Mouse (Mus musculus): ENCODE measurements around the gene Sec22b. TPM values are rescaled to one million over a fixed set of nuclear protein-coding genes. Genes with fewer than 3 reads are reported as not detected.

Sec22b gene
- total and polyA plus RNA-seq, 2 experiments from 2014 or later: 62.8 to 89.1 TPM

GRCm38 (mm10) chr3:97940511-97941204 lies 39.7 kb downstream of the Sec22b start:
- no peak overlapping the region for H3K27ac ChIP-seq (ENCODE audit: low read depth, low read length)
- no peaks in the 10 kb centered on the region; the same call in 1 of the 2 replicates for H3K27me3 ChIP-seq (ENCODE audit: insufficient read depth, low read length)
- no peaks in the 10 kb centered on the region for H3K36me3 ChIP-seq (ENCODE audit: insufficient read depth, low read length)
- no peak overlapping the region for H3K9ac ChIP-seq (replicated peaks; ENCODE audit: low read length, poor library complexity, severe bottlenecking)
- no peak for TF ChIP-seq CTCF (IDR thresholded peaks at IDR 0.05)
- H3K4me1 ChIP-seq (ENCODE audit: insufficient read depth, low read length): peaks cover 5% of the 10 kb centered on the region; the same call in 1 of the 2 replicates
- ATAC-seq (ENCODE audit: low FRiP score): no peak
- DNase-seq (ENCODE audit: low spot score): no peak
- H3K4me2 ChIP-seq (ENCODE audit: low read depth, low read length, poor library complexity, severe bottlenecking): no peak overlapping the region
- 24% methylated on average over 9 of the region's 9 CpGs for WGBS
- H3K9me3 ChIP-seq (ENCODE audit: low read length): no peaks in the 10 kb centered on the region
- H3K4me3 ChIP-seq (ENCODE audit: low read depth, low read length): no peak overlapping the region

- Histone ChIP-seq H3K36me3 (ENCODE audit: insufficient read depth, low read length) (no peaks in the 10 kb centered on the region), H3K9me3 (ENCODE audit: low read length) (no peaks in the 10 kb centered on the region), H3K27me3 (ENCODE audit: insufficient read depth, low read length) (no peaks in the 10 kb centered on the region; the same call in 1 of the 2 replicates), H3K4me1 (ENCODE audit: insufficient read depth, low read length) (peaks cover 5% of the 10 kb centered on the region; the same call in 1 of the 2 replicates), H3K4me3 (ENCODE audit: low read depth, low read length) (no peak overlapping the region), H3K9ac (replicated peaks; ENCODE audit: low read length, poor library complexity, severe bottlenecking) (peak overlapping the region; percentile 24; the same call in 1 of the 2 replicates), H3K4me2 (ENCODE audit: low read depth, low read length, poor library complexity, severe bottlenecking) (peak overlapping the region; percentile 31; the same call in 1 of the 2 replicates), H3K27ac (ENCODE audit: low read depth, low read length) (no peak overlapping the region)
- WGBS: 41% methylated on average over 11 of the region's 11 CpGs
- DNase-seq (ENCODE audit: low spot score): no peak
- no peak for ATAC-seq (ENCODE audit: low FRiP score)
- TF ChIP-seq CTCF (IDR thresholded peaks at IDR 0.05): no peak
Observed at GRCm38 (mm10) chr3:97941440-97942259, 40.7 kb downstream of the Sec22b start.

GRCm38 (mm10) chr3:97942260-97942950 lies 41.4 kb downstream of the Sec22b start:
- H3K27me3 ChIP-seq (ENCODE audit: insufficient read depth, low read length): no peaks in the 10 kb centered on the region; the same call in 1 of the 2 replicates
- 9% methylated on average over 16 of the region's 16 CpGs for WGBS
- no peak overlapping the region for H3K27ac ChIP-seq (ENCODE audit: low read depth, low read length)
- no peaks in the 10 kb centered on the region for H3K9me3 ChIP-seq (ENCODE audit: low read length)
- H3K9ac ChIP-seq (replicated peaks; ENCODE audit: low read length, poor library complexity, severe bottlenecking): peak overlapping the region; percentile 24; the same call in 1 of the 2 replicates
- DNase-seq (ENCODE audit: low spot score) (no peak), ATAC-seq (ENCODE audit: low FRiP score) (peak; percentile 38; the same call in 1 of the 2 replicates)
- peak overlapping the region; percentile 12; the same call in 1 of the 2 replicates for H3K4me3 ChIP-seq (ENCODE audit: low read depth, low read length)
- H3K36me3 ChIP-seq (ENCODE audit: insufficient read depth, low read length): no peaks in the 10 kb centered on the region
- peaks cover 4% of the 10 kb centered on the region; the same call in 1 of the 2 replicates for H3K4me1 ChIP-seq (ENCODE audit: insufficient read depth, low read length)
- TF ChIP-seq CTCF (IDR thresholded peaks at IDR 0.05): peak; percentile 27
- H3K4me2 ChIP-seq (ENCODE audit: low read depth, low read length, poor library complexity, severe bottlenecking): peak overlapping the region; percentile 31

GRCm38 (mm10) chr3:97944462-97944861 lies 43.5 kb downstream of the Sec22b start:
- Histone ChIP-seq H3K9me3 (ENCODE audit: low read length) (no peaks in the 10 kb centered on the region), H3K4me2 (ENCODE audit: low read depth, low read length, poor library complexity, severe bottlenecking) (no peak overlapping the region), H3K4me3 (ENCODE audit: low read depth, low read length) (no peak overlapping the region), H3K36me3 (ENCODE audit: insufficient read depth, low read length) (no peaks in the 10 kb centered on the region), H3K9ac (replicated peaks; ENCODE audit: low read length, poor library complexity, severe bottlenecking) (no peak overlapping the region), H3K27me3 (ENCODE audit: insufficient read depth, low read length) (no peaks in the 10 kb centered on the region; the same call in 1 of the 2 replicates), H3K27ac (ENCODE audit: low read depth, low read length) (no peak overlapping the region), H3K4me1 (ENCODE audit: insufficient read depth, low read length) (no peaks in the 10 kb centered on the region; the same call in 1 of the 2 replicates)
- WGBS: 65% methylated on average over 5 of the region's 5 CpGs
- peak; percentile 61 for DNase-seq (ENCODE audit: low spot score)
- ATAC-seq (ENCODE audit: low FRiP score): no peak
- TF ChIP-seq CTCF (IDR thresholded peaks at IDR 0.05): no peak

GRCm38 (mm10) chr3:97946439-97946838 lies 45.4 kb downstream of the Sec22b start:
- Histone ChIP-seq H3K27me3 (ENCODE audit: insufficient read depth, low read length) (no peaks in the 10 kb centered on the region; the same call in 1 of the 2 replicates), H3K9me3 (ENCODE audit: low read length) (no peaks in the 10 kb centered on the region), H3K4me2 (ENCODE audit: low read depth, low read length, poor library complexity, severe bottlenecking) (no peak overlapping the region), H3K36me3 (ENCODE audit: insufficient read depth, low read length) (no peaks in the 10 kb centered on the region), H3K4me3 (ENCODE audit: low read depth, low read length) (no peak overlapping the region), H3K9ac (replicated peaks; ENCODE audit: low read length, poor library complexity, severe bottlenecking) (no peak overlapping the region), H3K4me1 (ENCODE audit: insufficient read depth, low read length) (no peaks in the 10 kb centered on the region), H3K27ac (ENCODE audit: low read depth, low read length) (no peak overlapping the region)
- no peak for TF ChIP-seq CTCF (IDR thresholded peaks at IDR 0.05)
- 35% methylated on average over 4 of the region's 4 CpGs for WGBS
- no peak for ATAC-seq (ENCODE audit: low FRiP score)
- DNase-seq (ENCODE audit: low spot score): no peak

Data from midbrain, postnatal 0 days (tissue).